Mouse (Mus musculus) hindbrain, embryonic 15.5 days (tissue): Measurements from ENCODE around the gene Spock2. TPM values are rescaled to one million over a fixed set of nuclear protein-coding genes. Genes with fewer than 3 reads are reported as not detected.

Source experiments
- ATAC-seq: fragments of 200-750 bp; cut with Nextera tagmentation; 2 replicates; pipeline ENCODE4 v1.8.0; 2017; ENCODE audit warnings: low read depth, moderate number of reproducible peaks, moderate TSS enrichment; ENCODE audit not compliant: low FRiP score
- H3K27ac ChIP-seq: fragments of 300-500 bp; sonication (generic); replicated peaks from 2 replicates; pipeline ENCODE4 v1.5.1; 2015; ENCODE audit warnings: mild to moderate bottlenecking, inconsistent platforms
- H3K27me3 ChIP-seq: fragments of 300-500 bp; sonication (generic); 2 replicates; pipeline ENCODE4 v1.6.1; 2015; ENCODE audit warnings: control low read depth, inconsistent platforms
- H3K36me3 ChIP-seq: fragments of 300-500 bp; sonication (generic); 2 replicates; pipeline ENCODE4 v1.6.1; 2015; ENCODE audit warnings: control low read depth, inconsistent platforms
- H3K4me1 ChIP-seq: fragments of 300-500 bp; sonication (generic); replicated peaks from 2 replicates; pipeline ENCODE4 v1.6.1; 2015; ENCODE audit warnings: control low read depth, inconsistent platforms
- H3K4me2 ChIP-seq: fragments of 300-500 bp; sonication (generic); 2 replicates; pipeline ENCODE4 v1.6.1; 2015; ENCODE audit warnings: moderate library complexity, mild to moderate bottlenecking, inconsistent platforms
- H3K4me3 ChIP-seq: fragments of 300-500 bp; sonication (generic); 2 replicates; pipeline ENCODE4 v1.5.1; 2015; ENCODE audit warnings: mild to moderate bottlenecking, inconsistent platforms
- H3K9ac ChIP-seq: fragments of 300-500 bp; sonication (generic); 2 replicates; pipeline ENCODE4 v1.6.1; 2015; ENCODE audit warnings: inconsistent platforms
- H3K9me3 ChIP-seq: fragments of 300-500 bp; sonication (generic); 2 replicates; pipeline ENCODE4 v1.6.1; 2016; ENCODE audit warnings: control low read depth, inconsistent platforms
- WGBS: fragments of 180-500 bp; shearing (Covaris S2); methylation state at CpG from one replicate; pipeline ENCODE4 v1.1.7; 2015; 5-methylcytosine and 5-hydroxymethylcytosine counted together
- polyA plus RNA-seq: library from polyadenylated mRNA; unstranded; fragments of >200 nt; fragmentation: Nextera tagmentation; extraction: Ambion mirVana; gene quantifications from 2 replicates; pipeline ENCODE4 v1.2.1, GENCODE M21; 2015

The Spock2 gene
- polyA plus RNA-seq, 1 experiment from 2014 or later: 113 TPM

DNA sequence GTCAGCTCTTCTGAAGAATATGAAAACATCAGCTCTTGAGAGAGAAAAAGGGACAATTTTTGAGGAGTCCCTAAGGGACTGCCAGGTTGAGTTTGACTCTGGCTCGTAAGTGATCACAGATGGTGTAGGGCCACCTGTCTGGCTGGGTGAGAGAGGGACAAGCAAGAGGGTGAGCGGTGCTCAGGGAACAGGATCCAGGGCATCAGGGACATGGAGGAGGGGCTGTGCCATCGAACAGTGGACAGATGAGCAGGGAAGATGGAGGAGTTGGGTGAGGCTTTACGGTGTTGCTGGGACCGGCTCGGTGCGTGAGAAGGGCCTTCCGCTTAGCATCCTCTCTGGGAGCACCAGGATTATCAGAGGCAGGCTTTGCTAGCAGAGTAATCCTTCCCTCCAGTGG is 3.3 kb downstream of the Spock2 start:
- Histone ChIP-seq H3K4me1 (peaks cover 58% of the 10 kb centered on the region), H3K9me3 (no peaks in the 10 kb centered on the region), H3K4me2 (peak overlapping the region; percentile 89), H3K4me3 (no peak overlapping the region), H3K36me3 (no peaks in the 10 kb centered on the region), H3K9ac (no peak overlapping the region), H3K27me3 (no peaks in the 10 kb centered on the region), H3K27ac (peak overlapping the region; percentile 27)
- ATAC-seq: no peak
- WGBS: 67% methylated on average over 8 of the region's 8 CpGs

DNA sequence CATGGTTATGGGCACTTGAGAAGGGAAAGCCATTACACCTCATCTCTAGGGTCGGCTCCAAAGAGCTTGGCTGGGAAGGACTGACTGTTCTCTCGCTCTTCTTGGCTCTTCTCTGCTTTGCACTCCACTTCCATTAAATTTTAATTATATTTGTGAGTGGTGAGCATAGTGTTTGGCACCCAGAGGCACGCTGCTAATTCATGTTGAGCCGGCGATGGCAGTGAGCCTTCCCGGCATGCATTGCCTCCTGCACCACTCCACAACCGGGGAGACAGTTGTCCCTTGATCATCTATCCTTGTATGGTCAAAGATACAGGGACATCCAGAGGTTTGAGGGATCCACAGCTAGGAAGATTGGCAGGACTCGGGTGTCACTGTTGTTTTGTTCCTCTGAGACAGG is 4.0 kb downstream of the Spock2 start:
- Histone ChIP-seq H3K9ac (no peak overlapping the region), H3K4me3 (no peak overlapping the region), H3K9me3 (no peaks in the 10 kb centered on the region), H3K4me2 (peak overlapping the region; percentile 89), H3K4me1 (peaks cover 58% of the 10 kb centered on the region), H3K27ac (peak overlapping the region; percentile 27), H3K27me3 (no peaks in the 10 kb centered on the region), H3K36me3 (no peaks in the 10 kb centered on the region)
- 52% methylated on average over 8 of the region's 8 CpGs for WGBS
- ATAC-seq: no peak

DNA sequence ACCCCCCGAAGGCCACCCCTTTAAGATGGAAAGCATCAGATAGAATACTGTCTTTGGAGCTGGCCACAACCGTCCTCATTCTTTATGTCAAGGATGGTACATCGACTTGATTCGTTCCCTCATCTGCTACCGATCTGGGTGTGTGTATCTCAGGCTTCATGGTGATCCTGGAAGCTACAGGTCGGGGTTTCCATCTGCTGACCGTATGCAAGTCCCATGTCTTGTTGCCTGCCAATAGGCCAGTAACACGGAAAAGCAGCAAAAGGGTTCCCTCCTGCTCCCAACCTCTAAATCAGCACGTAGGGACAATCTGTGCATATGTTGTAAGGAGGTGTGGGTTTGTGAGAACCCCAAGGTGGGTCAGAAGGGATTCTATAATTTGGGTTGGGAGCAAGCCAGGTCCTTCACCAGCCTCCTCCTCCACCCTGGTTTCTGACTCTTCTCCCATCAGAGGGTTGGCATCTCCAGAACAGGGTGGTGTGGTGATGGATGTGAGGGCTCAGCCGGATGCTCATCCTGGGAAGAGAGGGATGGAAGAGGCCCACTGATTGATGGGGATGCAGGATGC is 5.0 kb downstream of the Spock2 start:
- WGBS: 91% methylated on average over 10 of the region's 10 CpGs
- no peak overlapping the region for H3K4me2 ChIP-seq
- H3K4me1 ChIP-seq: peaks cover 61% of the 10 kb centered on the region
- no peak overlapping the region for H3K4me3 ChIP-seq
- no peak overlapping the region for H3K27ac ChIP-seq
- no peak overlapping the region for H3K9ac ChIP-seq
- H3K36me3 ChIP-seq: no peaks in the 10 kb centered on the region
- ATAC-seq: no peak
- H3K27me3 ChIP-seq: no peaks in the 10 kb centered on the region
- no peaks in the 10 kb centered on the region for H3K9me3 ChIP-seq

DNA sequence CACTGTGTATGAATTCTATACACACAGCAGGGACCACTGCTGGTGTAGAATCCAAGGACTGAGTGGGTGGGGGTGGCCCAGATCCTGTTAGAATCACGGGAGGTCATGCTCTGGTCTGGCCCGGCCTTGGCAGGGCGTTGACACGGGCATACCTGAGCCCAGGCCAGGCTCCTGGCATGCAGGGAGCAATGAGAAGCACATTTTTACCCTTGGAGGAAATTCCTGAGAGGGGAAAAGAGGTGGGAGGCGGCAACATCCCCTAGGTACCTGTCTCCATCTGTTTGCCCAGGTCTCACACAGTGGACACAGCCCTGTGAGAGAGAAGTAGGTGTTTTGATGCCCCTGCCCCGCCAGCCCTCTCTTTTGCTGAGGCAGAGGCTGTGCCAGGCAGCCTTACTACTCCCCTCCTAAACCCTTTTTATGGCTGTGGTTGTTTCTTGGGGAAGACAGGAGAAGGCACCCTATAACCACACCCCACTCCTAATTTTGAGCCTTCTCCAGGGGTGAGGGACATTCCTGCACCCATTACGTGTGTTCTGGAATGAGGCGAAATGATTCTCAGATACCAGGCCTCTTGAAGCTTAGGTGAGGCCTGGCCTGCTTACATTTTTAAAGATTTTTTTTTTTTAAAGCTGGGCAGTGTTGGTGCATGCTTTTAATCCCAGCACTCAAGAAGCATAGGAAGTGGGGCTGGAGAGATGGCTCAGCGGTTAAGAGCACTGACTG is 8.1 kb downstream of the Spock2 start:
- 89% methylated on average over 9 of the region's 9 CpGs for WGBS

DNA sequence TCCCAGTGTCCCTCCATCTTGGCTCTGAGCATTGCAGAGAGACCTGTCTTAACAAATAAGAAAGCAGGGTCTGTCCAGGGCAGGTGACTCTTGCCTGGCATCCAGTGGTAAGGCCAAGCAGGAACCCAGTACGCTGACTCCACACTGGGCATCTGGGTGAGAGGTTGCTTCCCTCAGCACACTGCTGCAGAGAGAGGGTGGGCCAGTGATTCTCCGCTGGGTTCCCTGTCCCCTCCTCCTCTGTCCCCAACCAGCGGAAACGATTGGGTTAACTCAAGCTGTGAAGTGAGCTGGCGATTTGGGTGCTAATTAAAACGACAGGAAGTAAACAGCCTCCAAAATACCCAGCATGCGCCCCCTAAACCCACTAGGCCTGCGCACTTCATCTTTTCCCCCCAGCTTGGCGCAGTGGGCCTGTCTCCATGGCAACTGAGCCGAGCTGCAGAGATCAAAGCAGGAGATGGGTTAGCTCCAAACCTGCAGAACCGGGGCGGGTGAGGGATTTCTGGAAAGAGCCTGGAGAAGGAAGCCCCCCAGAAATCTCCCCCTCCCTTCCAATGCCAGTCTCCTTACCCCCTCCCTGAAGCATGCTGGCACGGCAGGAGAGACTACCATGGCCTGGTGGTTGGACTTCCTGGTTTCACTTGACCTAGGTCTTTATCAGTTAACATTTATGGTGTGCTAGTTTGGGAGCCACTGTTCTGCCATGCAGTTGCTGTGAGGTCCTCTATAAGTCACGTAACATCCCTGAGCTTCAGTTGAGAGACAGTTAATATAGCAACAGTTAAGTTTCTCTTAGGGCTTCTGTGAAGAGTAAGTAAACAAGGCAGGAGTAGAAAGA is 9.5 kb downstream of the Spock2 start:
- Histone ChIP-seq H3K4me2 (peak overlapping the region; percentile 51), H3K27me3 (no peaks in the 10 kb centered on the region), H3K9ac (0 out of 2 replicates have a peak overlapping the region, but pooled peaks have one; percentile 2), H3K27ac (peak overlapping the region; percentile 84), H3K9me3 (no peaks in the 10 kb centered on the region), H3K4me1 (peaks cover 53% of the 10 kb centered on the region), H3K4me3 (peak overlapping the region; percentile 19), H3K36me3 (no peaks in the 10 kb centered on the region)
- 3% methylated on average over 14 of the region's 14 CpGs for WGBS
- ATAC-seq: peak; percentile 90

More for the DNA sequence above, 8.1 kb downstream of the Spock2 start:
- no peak overlapping the region for H3K27ac ChIP-seq
- H3K4me2 ChIP-seq: no peak overlapping the region
- H3K36me3 ChIP-seq: no peaks in the 10 kb centered on the region
- peaks cover 68% of the 10 kb centered on the region for H3K4me1 ChIP-seq
- no peak overlapping the region for H3K4me3 ChIP-seq
- no peaks in the 10 kb centered on the region for H3K27me3 ChIP-seq
- ATAC-seq: no peak
- H3K9ac ChIP-seq: no peak overlapping the region
- H3K9me3 ChIP-seq: no peaks in the 10 kb centered on the region

DNA sequence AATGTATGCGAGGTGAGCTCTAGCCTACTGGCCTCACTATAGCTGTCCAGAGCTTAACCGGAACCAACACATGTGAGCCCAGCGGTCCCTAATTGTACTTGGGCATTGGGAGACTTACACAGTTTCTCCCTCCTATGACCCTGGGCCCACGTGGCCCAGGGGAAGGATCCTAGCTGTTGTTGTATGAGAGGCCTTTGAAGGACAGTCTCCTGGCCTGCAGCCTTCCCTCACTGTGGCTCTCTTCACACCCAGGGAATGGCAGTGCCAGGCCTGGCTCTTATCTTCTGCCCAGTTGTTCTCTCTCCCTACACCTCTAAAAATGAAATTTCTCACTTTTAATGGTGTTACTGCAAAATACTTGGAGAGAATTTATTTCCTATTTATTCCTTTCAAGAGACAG is 11.0 kb downstream of the Spock2 start:
- H3K4me1 ChIP-seq: peaks cover 53% of the 10 kb centered on the region
- no peak overlapping the region for H3K4me3 ChIP-seq
- H3K27me3 ChIP-seq: no peaks in the 10 kb centered on the region
- ATAC-seq: no peak
- WGBS: 39% methylated on average over 4 of the region's 4 CpGs
- no peaks in the 10 kb centered on the region for H3K9me3 ChIP-seq
- no peak overlapping the region for H3K9ac ChIP-seq
- peaks cover 4% of the 10 kb centered on the region; the same call in 1 of the 2 replicates for H3K36me3 ChIP-seq
- no peak overlapping the region for H3K4me2 ChIP-seq
- 0 out of 2 replicates have a peak overlapping the region, but pooled peaks have one; percentile 84 for H3K27ac ChIP-seq

DNA sequence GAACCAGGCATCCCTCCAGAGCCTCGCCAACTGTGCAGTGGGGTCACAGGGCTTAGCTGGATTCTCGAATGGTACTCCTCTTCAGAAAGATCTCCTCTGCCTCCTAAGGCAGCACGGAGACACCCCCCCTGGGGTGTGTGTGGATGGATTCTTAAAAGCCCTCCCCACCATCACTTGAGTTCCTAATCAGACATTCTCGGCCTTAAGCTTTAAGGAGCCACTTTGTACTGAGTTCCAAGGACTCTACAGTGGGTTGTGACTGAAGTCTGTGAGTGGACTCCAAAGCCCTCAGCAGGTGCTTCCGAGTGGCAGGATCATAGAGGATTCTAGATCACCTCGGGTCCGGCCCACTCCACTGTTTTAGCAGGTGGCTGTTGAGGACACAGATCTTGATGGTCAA is 12.4 kb downstream of the Spock2 start:
- peaks cover 16% of the 10 kb centered on the region for H3K36me3 ChIP-seq
- no peak for ATAC-seq
- no peaks in the 10 kb centered on the region for H3K9me3 ChIP-seq
- 73% methylated on average over 7 of the region's 7 CpGs for WGBS
- no peak overlapping the region for H3K4me2 ChIP-seq
- H3K4me3 ChIP-seq: no peak overlapping the region
- peaks cover 46% of the 10 kb centered on the region for H3K4me1 ChIP-seq
- no peak overlapping the region for H3K9ac ChIP-seq
- 0 out of 2 replicates have a peak overlapping the region, but pooled peaks have one; percentile 15 for H3K27ac ChIP-seq
- no peaks in the 10 kb centered on the region for H3K27me3 ChIP-seq

DNA sequence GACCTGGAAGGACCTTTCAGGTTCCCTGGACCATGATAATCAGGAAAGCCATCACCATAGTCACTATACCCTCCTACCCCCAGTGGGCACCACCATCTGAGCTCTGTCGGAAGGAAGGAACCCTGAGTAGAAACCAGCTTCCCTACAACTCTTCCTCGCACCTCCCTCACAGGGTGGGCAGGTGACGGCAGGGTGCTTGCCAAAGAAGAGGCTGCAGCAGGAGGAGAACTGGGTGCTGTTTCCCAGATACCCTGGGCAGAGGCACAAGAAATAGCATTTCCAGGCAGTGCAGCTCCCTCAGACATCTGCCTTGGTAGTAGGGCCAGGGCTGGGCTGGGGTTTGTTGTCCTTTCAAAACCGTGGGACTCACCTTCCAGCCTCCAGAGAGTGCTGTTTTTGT is 14.6 kb downstream of the Spock2 start:
- Histone ChIP-seq H3K4me3 (no peak overlapping the region), H3K9me3 (no peaks in the 10 kb centered on the region), H3K4me1 (peaks cover 27% of the 10 kb centered on the region), H3K27me3 (no peaks in the 10 kb centered on the region), H3K27ac (no peak overlapping the region), H3K9ac (no peak overlapping the region), H3K4me2 (no peak overlapping the region), H3K36me3 (peaks cover 26% of the 10 kb centered on the region)
- WGBS: 73% methylated on average over 4 of the region's 4 CpGs
- no peak for ATAC-seq

DNA sequence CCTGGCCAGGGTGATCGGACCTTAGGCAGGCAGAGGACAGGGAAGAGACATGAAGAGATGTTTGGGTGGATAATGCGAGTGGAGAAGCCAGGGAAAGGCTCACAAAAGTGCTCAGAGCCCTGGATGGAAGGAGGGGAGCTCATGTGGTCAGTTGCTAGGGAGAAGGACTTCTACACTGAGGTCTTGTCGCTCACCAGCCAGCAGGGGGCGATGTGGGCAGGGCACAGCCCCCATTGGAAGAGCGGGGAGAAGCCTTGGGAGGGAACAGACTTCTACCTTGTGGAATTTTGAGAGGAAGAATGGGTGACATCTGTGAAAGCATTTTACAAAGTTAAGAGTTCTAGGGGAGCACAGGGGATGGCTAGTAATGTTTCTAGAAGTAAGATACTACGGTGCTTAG is 18.1 kb downstream of the Spock2 start:
- no peaks in the 10 kb centered on the region for H3K9me3 ChIP-seq
- no peak overlapping the region for H3K4me3 ChIP-seq
- H3K4me2 ChIP-seq: no peak overlapping the region
- no peaks in the 10 kb centered on the region for H3K27me3 ChIP-seq
- H3K36me3 ChIP-seq: peaks cover 47% of the 10 kb centered on the region
- H3K4me1 ChIP-seq: no peaks in the 10 kb centered on the region
- H3K9ac ChIP-seq: no peak overlapping the region
- H3K27ac ChIP-seq: no peak overlapping the region
- ATAC-seq: no peak
- WGBS: 59% methylated on average over 6 of the region's 6 CpGs

DNA sequence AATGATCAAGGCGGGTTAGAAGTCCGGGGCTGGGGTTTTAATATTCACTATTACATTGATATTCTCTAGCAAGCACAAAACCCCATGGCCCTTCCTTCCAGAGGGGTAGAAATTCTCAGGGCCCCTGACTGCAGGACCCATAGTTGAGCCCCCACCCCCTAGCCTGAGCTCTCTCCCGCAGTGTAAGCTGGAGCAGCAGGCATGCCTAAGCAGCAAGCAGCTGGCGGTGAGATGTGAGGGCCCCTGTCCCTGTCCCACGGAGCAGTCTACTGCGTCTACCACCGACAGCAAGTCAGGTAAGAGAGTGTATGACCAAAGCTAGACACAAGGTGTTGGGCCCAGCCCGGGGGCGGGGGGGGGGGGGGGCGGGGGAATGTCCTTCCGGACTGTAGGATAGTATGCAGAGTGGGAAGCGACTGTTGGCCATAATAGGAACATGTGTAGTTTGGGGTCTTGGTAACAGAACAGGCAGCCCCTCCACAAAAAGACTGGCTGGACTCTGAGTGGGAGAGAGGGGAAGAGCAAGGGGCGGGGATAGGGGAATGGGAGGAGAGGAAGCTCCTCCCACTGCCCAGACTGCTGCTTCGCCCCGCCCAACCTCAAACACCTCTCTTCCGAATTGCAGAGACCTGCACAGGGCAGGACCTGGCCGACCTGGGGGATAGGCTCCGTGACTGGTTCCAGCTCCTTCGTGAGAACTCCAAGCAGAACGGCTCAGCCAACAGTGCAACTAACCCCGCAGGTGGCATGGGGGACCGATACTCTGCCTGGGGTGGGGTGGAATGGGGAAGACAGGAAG is 19.7 kb downstream of the Spock2 start:
- Histone ChIP-seq H3K4me3 (no peak overlapping the region), H3K4me2 (no peak overlapping the region), H3K9me3 (no peaks in the 10 kb centered on the region), H3K36me3 (peaks cover 63% of the 10 kb centered on the region), H3K27ac (no peak overlapping the region), H3K4me1 (no peaks in the 10 kb centered on the region), H3K9ac (no peak overlapping the region), H3K27me3 (no peaks in the 10 kb centered on the region)
- 31% methylated on average over 21 of the region's 22 CpGs for WGBS
- peak; percentile 24; the same call in 1 of the 2 replicates for ATAC-seq

DNA sequence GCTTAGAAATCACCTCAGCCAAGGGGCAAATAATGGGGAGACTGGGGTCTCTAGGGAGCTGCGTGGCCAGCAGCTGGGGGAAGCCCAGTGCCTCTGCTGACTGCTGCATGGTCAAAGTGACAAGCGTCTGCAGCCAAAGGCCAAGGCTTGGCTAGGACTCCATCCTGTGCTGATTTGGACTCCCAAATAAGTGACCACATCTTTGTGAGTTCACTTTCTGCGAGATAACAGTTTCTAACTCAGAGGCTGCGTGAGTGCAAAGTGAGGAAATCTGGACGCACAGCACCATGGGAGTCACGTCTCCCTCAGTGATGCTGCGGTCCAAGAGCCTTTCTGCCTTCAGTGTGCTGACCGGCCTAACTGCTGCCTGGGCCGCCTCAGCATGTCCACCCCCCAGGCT is 22.3 kb downstream of the Spock2 start:
- Histone ChIP-seq H3K9me3 (no peaks in the 10 kb centered on the region), H3K4me2 (no peak overlapping the region), H3K9ac (no peak overlapping the region), H3K4me3 (no peak overlapping the region), H3K27me3 (no peaks in the 10 kb centered on the region), H3K36me3 (peaks cover 62% of the 10 kb centered on the region), H3K4me1 (no peaks in the 10 kb centered on the region), H3K27ac (no peak overlapping the region)
- ATAC-seq: no peak
- 89% methylated on average over 9 of the region's 9 CpGs for WGBS
